Mouse (Mus musculus) heart, embryonic 10.5 days (tissue): Measurements from ENCODE around the gene Stard5. TPM values are rescaled to one million over a fixed set of nuclear protein-coding genes. Genes with fewer than 3 reads are reported as not detected.

Experiments used
- DNase-seq: peaks from one replicate; pipeline ENCODE4 v3.0.0-alpha.2; 2017; ENCODE audit warnings: low spot score
- H3K27ac ChIP-seq: fragments of 300-500 bp; sonication (generic); 2 replicates; pipeline ENCODE4 v1.5.1; 2016; ENCODE audit warnings: mild to moderate bottlenecking
- H3K27me3 ChIP-seq: fragments of 300-500 bp; sonication (generic); 2 replicates; pipeline ENCODE4 v1.6.1; 2016; ENCODE audit warnings: mild to moderate bottlenecking; ENCODE audit not compliant: poor library complexity, insufficient read depth, severe bottlenecking
- H3K36me3 ChIP-seq: fragments of 300-500 bp; sonication (generic); 2 replicates; pipeline ENCODE4 v1.6.1; 2016; ENCODE audit warnings: mild to moderate bottlenecking, moderate library complexity
- H3K4me1 ChIP-seq: fragments of 300-500 bp; sonication (generic); 2 replicates; pipeline ENCODE4 v1.6.1; 2016; ENCODE audit warnings: mild to moderate bottlenecking
- H3K4me3 ChIP-seq: fragments of 300-500 bp; sonication (generic); 2 replicates; pipeline ENCODE4 v1.5.1; 2016; ENCODE audit warnings: mild to moderate bottlenecking, moderate library complexity
- H3K9me3 ChIP-seq: fragments of 300-500 bp; sonication (generic); 2 replicates; pipeline ENCODE4 v1.6.1; 2016; ENCODE audit warnings: mild to moderate bottlenecking, moderate library complexity
- WGBS: fragments of 180-500 bp; shearing (Covaris S2); methylation state at CpG from one replicate; pipeline ENCODE4 v1.1.7; 2016; 5-methylcytosine and 5-hydroxymethylcytosine counted together
- polyA plus RNA-seq: library from polyadenylated mRNA; unstranded; fragments of >200 nt; fragmentation: Nextera tagmentation; extraction: Ambion mirVana; gene quantifications from 2 replicates; pipeline ENCODE4 v1.2.1, GENCODE M21; 2016

The Stard5 gene
- polyA plus RNA-seq: 28.9 and 31.9 TPM in 2 replicates

DNA sequence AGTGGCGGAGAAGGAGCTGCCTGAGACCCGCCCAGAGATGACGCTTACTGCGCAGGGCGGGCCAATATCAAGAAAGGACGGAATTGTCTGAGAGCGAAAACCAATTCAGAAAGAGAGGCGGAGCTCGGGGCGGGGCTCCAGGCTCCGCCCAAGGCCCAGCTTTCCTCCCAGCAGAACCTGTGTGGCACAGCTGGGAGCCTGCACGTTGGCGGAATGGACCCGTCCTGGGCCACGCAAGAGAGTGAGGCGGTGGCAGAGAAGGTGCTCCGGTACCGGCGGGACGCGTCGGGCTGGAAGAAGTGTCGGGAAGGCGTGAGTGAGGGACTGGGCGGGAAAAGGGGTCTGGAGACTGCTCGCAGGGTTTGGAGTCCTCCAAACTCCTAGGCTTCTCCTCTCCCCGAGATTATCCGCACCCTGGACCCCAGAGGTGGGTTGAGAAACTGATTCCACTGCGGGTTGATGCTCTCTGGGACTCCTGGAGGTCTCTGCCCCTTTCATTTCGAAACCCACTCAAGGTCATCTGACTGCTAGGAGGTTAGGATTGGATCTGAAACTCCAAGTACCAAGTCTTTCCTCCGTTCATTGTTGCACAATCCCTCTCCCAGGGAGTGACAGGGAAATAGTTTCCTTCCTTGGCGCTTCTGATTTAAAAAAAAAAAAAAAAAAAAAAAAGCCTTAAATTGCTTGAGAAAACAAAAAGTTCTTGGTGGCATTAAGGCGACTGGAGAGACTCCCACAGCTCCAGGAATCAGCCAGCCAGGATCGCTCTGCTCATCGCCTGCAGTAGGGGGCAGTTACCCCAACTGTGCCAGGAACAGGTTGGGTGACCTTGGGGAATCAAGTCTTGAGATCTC lies at the start of gene Stard5:
Gene Stard5, plus strand, starts transcription at position 132 of the 854 bp plus-strand sequence.
- Histone ChIP-seq H3K36me3 (peaks cover 16% of the 10 kb centered on the region; the same call in 1 of the 2 replicates), H3K4me1 (peaks cover 20% of the 10 kb centered on the region), H3K4me3 (peak within 1 kb of the TSS; percentile 65), H3K27me3 (no peaks in the 10 kb centered on the region), H3K27ac (peak within 1 kb of the TSS; percentile 86), H3K9me3 (no peaks in the 10 kb centered on the region)
- under 1% methylated on average over 35 of the region's 35 CpGs for WGBS
- peak; percentile 95 for DNase-seq

DNA sequence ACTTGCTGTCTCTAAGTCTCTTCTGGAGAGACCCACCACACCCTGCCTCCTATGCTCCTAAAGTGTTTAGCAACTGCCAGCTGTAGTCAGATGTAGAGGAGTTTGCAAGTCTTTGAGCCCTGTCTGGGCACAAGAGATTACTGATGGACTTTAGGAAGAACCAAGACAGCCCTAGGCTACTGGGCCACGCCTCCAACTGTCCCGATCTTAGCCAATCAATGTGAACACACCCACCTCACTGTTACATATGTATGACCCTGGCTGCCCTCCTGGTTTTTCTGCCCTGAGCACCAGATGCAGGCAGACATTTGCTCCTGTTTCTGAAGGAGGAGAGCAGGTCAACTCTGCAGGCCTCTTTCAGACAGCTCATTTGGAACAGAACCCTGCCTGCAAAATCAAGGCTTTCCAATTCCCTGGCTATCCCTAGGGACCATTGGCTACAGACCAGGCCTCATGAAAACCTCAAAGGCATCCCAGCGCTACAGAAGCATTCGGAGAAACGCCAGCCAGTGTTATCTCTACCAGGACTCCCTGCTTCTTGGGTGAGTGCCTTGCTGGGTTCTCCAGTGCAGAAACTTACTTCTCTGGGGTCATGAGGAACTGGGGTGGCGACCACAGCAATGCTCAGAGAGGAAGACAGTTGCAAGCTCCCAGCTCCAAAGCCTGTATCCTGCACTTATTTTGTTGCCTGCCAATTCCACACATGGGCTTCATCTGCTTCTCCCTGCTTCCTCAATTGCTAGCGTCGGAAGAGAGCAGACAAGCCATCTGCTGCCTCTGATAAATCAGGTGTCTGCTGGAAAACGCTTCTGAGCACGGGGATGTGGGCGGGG lies 46.9 kb upstream of the Stard5 start, which contains the start of gene Tmc3:
Gene Tmc3, plus strand, starts transcription at position 289 of the 833 bp plus-strand sequence.
- H3K27ac ChIP-seq: no peak within 1 kb of the TSS
- peaks cover 8% of the 10 kb centered on the region for H3K4me1 ChIP-seq
- 27% methylated on average over 11 of the region's 11 CpGs for WGBS
- H3K36me3 ChIP-seq: no peaks in the 10 kb centered on the region
- no peaks in the 10 kb centered on the region for H3K9me3 ChIP-seq
- H3K4me3 ChIP-seq: no peak within 1 kb of the TSS
- no peaks in the 10 kb centered on the region for H3K27me3 ChIP-seq
- DNase-seq: no peak

DNA sequence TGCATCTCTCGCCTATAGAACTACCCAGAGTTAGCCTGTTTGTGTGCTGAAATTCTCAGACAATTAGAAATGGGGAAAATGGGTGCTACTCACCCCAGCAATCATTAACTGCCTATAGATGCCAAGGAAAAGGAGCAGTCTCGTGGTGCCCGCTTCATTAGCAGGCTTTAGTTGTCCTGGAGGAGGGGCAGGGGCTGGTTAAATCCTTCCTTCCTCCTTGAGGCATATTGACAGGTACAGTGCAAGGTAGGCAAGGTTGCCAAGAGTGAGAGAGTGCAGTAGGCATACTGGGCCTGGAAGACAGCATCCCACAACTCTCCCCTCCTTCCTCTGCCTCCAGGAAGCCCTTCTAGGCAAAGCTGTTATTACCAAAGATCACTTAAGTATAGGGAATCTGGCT lies 37.7 kb upstream of the Stard5 start:
- Histone ChIP-seq H3K27me3 (no peaks in the 10 kb centered on the region), H3K4me1 (peaks cover 3% of the 10 kb centered on the region; the same call in 1 of the 2 replicates), H3K9me3 (no peaks in the 10 kb centered on the region), H3K4me3 (no peak overlapping the region), H3K36me3 (no peaks in the 10 kb centered on the region), H3K27ac (no peak overlapping the region)
- 82% methylated on average over 3 of the region's 3 CpGs for WGBS
- no peak for DNase-seq

DNA sequence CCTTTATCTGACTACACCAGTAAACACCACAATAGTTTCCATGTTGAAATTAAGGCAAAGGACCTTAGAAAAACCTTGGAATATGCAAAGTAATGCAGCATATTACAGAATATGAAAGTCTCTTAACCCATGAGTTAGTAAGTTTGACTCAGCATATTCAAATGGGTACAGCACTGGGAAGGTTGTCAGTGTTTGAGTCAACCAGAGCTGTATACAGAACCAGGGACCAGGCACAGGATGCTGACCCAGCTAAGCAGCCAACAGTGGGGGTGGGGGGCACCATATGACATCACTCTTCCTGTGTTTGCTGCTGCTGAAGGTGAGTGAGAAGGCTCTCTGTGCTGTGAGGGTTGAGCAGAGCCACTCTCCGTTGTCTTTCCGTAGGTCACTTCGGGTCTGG lies 34.7 kb upstream of the Stard5 start:
- no peaks in the 10 kb centered on the region for H3K9me3 ChIP-seq
- no peak overlapping the region for H3K27ac ChIP-seq
- no peak for DNase-seq
- no peaks in the 10 kb centered on the region for H3K36me3 ChIP-seq
- no peaks in the 10 kb centered on the region for H3K27me3 ChIP-seq
- H3K4me3 ChIP-seq: no peak overlapping the region
- peaks cover 7% of the 10 kb centered on the region; the same call in 1 of the 2 replicates for H3K4me1 ChIP-seq
- WGBS: 81% methylated on average over 3 of the region's 3 CpGs

DNA sequence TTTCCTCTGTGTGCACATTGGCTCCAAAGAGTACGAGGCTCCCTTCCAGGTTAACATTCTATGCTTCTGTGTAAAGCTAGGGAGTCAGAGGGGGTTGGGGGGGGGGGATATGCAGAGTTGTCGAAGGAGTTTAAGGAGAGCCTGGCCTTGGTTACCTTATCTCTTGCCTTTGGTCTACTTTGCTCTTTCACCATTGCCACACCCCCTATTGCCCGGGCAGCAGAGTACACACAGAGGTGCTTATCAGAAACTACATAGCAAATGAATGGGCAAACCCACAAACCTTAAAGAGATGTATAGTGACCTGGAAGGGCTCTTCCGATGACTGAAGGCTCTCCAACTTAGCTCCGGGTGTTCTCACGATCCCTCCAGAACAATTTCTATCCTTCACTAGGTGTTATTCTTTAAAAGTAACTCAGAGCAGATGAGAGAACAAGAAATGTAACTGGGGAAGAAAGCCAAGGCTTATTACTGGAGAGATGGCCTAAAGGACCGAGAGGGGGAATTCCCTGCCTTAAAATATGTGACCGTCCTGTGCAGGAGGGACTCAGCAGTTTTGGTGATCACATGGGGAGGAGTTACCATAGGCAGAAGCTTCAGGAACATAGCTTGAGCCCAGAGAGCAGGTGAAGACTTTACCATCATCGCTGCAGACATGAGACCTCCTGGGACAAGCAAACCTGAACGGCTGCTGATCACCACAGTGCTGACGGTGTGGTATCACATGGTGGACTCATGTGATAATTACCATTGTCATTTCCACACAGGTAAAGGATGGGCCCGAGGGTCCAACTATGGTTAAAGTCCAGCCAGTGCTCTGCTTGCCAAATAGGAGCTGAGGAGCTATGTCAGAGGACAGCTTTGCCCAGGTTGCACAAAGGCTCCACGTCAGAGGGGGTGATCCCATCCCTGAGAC lies 32.5 kb upstream of the Stard5 start:
- H3K4me3 ChIP-seq: no peak overlapping the region
- H3K27ac ChIP-seq: no peak overlapping the region
- H3K4me1 ChIP-seq: peaks cover 7% of the 10 kb centered on the region; the same call in 1 of the 2 replicates
- H3K9me3 ChIP-seq: no peaks in the 10 kb centered on the region
- WGBS: 71% methylated on average over 13 of the region's 13 CpGs
- DNase-seq: no peak
- H3K27me3 ChIP-seq: no peaks in the 10 kb centered on the region
- H3K36me3 ChIP-seq: no peaks in the 10 kb centered on the region

DNA sequence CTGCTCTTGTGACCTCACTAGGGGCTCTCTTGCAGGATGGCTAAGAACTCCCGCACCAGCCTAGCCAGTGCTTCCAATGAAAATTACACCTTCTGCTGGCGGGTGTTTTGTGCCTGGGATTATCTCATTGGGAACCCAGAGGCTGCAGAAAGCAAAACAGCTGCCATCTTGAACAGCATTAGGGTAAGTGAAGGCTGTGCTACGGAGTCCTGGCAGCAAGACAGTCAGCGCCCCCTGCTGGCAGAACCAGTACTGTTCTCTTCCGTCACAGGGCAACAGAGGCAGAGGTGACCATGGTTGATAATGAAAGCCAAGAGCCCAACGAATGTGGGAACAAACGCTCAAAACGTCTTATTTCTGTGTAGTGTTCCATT lies 31.9 kb upstream of the Stard5 start:
- peaks cover 7% of the 10 kb centered on the region; the same call in 1 of the 2 replicates for H3K4me1 ChIP-seq
- no peak overlapping the region for H3K27ac ChIP-seq
- H3K9me3 ChIP-seq: no peaks in the 10 kb centered on the region
- no peaks in the 10 kb centered on the region for H3K27me3 ChIP-seq
- no peak overlapping the region for H3K4me3 ChIP-seq
- WGBS: 58% methylated on average over 8 of the region's 8 CpGs
- no peak for DNase-seq
- no peaks in the 10 kb centered on the region for H3K36me3 ChIP-seq

DNA sequence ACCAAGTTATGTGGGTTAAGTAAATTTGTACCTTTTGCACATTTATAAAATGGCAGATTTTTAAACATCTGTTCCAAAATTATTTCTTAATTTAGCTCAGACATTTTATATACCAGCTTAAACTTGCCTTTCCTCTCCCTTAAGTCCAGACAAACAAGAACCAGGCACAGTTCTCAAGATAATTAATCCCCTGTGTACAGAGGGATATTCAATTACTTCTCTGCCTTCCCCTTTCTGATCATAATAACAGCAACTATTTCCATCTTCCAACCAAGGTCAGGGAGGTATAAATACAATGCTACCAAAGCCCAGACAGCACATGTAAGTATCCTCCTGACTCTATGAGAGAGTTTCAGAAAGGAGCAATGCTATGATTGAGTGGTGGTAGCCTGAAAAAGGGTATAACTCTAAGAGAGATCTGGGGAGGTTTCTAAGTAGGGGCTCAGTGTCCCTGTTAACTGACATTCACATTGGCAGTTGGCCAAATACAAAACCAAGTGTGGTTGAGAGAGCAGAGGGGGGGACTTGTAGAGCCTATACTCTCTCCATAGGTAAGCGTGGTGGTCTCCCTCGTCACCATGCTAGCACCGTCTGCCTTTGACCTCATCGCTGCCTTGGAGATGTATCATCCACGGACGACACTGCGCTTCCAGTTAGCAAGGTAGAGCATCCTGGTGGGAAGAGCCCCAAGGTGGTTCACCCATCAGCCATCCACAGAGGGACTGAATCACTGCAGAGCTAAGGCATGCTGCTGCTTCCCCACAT lies 27.4 kb upstream of the Stard5 start:
- Histone ChIP-seq H3K4me1 (peaks cover under 1% of the 10 kb centered on the region; the same call in 1 of the 2 replicates), H3K4me3 (no peak overlapping the region), H3K27ac (no peak overlapping the region), H3K9me3 (no peaks in the 10 kb centered on the region), H3K36me3 (no peaks in the 10 kb centered on the region), H3K27me3 (no peaks in the 10 kb centered on the region)
- DNase-seq: no peak
- WGBS: 90% methylated on average over 7 of the region's 7 CpGs

DNA sequence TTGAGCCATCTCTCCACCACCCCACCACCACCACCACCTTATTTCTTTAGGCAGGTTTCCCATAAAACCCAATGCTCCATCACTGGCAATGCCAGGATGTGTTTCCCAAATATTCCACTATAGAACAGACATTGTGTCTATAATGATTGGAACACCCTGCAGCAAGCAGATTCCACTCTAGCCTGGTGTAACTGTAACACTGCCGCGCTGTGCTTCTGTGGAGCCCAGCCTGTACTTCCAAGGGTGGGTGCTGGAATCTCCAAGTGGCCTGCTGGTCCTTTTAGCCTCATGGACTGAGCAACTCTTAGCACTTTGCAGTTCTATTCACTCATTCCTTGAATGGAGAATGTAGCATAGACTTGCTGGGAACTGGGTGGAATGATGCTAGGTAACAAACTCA lies 25.0 kb upstream of the Stard5 start:
- H3K4me1 ChIP-seq: no peaks in the 10 kb centered on the region
- no peak overlapping the region for H3K4me3 ChIP-seq
- WGBS: 94% methylated on average over 2 of the region's 2 CpGs

DNA sequence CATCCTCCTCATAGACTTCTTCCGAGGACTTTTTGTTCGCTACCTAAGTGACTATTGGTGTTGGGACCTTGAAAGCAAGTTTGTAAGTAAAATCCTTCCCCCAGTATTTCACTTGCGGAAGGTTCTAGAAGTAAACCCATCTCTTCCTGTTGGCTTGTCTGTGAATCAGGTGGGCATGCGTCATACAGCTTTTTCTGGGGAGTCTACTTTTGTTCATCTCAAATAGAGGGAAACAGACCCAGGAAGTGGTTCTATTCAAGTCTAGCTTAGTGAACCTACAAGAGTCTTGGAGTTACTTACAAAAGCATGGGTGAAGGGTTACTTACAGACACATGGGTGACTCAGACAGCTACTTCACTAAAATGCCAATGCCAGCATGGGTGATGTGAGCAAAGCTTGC lies 21.9 kb upstream of the Stard5 start:
- H3K4me3 ChIP-seq: no peak overlapping the region
- H3K36me3 ChIP-seq: no peaks in the 10 kb centered on the region
- H3K27ac ChIP-seq: no peak overlapping the region
- WGBS: 92% methylated on average over 4 of the region's 4 CpGs
- H3K4me1 ChIP-seq: no peaks in the 10 kb centered on the region
- DNase-seq: no peak
- no peaks in the 10 kb centered on the region for H3K27me3 ChIP-seq
- no peaks in the 10 kb centered on the region for H3K9me3 ChIP-seq

More for the DNA sequence above, 25.0 kb upstream of the Stard5 start:
- DNase-seq: peak; percentile 58
- H3K9me3 ChIP-seq: no peaks in the 10 kb centered on the region
- no peak overlapping the region for H3K27ac ChIP-seq
- no peaks in the 10 kb centered on the region for H3K27me3 ChIP-seq
- H3K36me3 ChIP-seq: no peaks in the 10 kb centered on the region

DNA sequence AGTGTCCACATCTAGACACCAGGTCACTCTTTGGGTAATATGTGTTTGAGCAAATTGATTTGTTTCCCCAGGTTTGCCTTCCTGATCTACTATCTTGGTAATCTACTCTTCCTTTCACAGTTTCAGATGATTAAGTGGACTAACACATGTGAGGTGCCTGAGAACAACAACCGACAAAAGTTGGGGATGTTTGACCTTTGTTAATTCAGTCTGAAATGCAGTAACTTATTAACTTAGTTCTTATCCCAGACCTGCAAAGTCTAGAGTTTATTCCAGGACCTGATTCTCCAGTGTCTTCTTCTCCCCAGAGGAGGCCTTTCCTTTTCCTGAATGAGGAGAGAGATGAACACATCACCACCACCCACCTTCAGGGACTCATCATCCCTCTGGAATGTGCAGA lies 19.9 kb upstream of the Stard5 start:
- no peaks in the 10 kb centered on the region for H3K9me3 ChIP-seq
- H3K36me3 ChIP-seq: no peaks in the 10 kb centered on the region
- no peak for DNase-seq
- no peak overlapping the region for H3K27ac ChIP-seq
- no peaks in the 10 kb centered on the region for H3K27me3 ChIP-seq
- 87% methylated on average over 1 of the region's 1 CpGs for WGBS
- H3K4me1 ChIP-seq: no peaks in the 10 kb centered on the region
- no peak overlapping the region for H3K4me3 ChIP-seq

DNA sequence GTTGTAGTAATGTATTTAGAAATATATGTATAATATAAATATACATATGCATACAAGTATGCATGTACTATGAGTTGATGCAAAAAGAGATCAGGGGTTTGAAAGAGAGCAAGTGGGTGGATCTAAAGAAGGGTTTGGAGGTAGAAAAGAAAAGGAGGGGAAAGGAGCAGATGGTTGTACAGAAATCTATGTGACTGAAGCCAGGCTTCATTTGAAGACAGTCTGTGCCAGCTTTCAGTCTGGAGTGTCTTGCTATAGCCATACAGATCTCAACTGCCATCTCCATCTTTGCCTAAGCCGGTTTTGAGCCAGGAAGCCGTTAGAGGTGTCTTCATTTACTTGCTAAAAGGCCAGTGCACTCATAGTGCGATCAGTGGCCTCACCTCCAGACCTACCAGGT lies 16.5 kb upstream of the Stard5 start:
- DNase-seq: no peak
- Histone ChIP-seq H3K36me3 (no peaks in the 10 kb centered on the region), H3K27ac (no peak overlapping the region), H3K4me1 (no peaks in the 10 kb centered on the region), H3K4me3 (no peak overlapping the region), H3K9me3 (no peaks in the 10 kb centered on the region), H3K27me3 (no peaks in the 10 kb centered on the region)
- 85% methylated on average over 3 of the region's 3 CpGs for WGBS

DNA sequence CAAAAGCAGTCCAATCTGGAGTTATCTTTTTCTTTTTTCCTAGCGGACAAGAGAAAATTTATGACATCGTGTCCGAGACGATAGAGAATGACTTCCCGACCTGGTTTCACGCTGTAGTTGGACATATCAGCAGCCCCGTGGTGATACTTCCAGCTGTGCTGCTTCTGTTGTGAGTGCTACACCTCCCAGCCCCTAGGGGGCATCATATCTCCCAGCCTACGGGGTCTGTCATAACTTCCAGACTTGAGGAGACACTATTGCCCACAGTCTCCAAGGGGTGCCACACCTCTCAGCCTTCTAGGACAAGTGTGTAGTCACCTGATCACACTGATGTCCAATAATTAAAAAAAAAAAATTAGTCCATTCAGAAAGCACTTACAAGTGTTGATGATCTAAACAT lies 15.9 kb upstream of the Stard5 start:
- DNase-seq: no peak
- Histone ChIP-seq H3K9me3 (no peaks in the 10 kb centered on the region), H3K27ac (no peak overlapping the region), H3K4me3 (no peak overlapping the region), H3K36me3 (no peaks in the 10 kb centered on the region), H3K4me1 (no peaks in the 10 kb centered on the region), H3K27me3 (no peaks in the 10 kb centered on the region)
- 87% methylated on average over 8 of the region's 8 CpGs for WGBS
